Mouse (Mus musculus): ENCODE data around the gene Sec14l1. TPM values are rescaled to one million over a fixed set of nuclear protein-coding genes. Genes with fewer than 3 reads are reported as not detected.

The Sec14l1 gene
- polyA plus RNA-seq, 1 experiment from 2014 or later: 36.5 TPM

GRCm38 (mm10) chr11:117093900-117094552 lies 20.9 kb upstream of the Sec14l1 start:
- Histone ChIP-seq H3K27ac (ENCODE audit: low read depth, low read length) (no peak overlapping the region), H3K36me3 (ENCODE audit: control insufficient read depth, insufficient read depth, low read length) (no peaks in the 10 kb centered on the region)
- ATAC-seq (ENCODE audit: low FRiP score, low TSS enrichment): no peak

DNA sequence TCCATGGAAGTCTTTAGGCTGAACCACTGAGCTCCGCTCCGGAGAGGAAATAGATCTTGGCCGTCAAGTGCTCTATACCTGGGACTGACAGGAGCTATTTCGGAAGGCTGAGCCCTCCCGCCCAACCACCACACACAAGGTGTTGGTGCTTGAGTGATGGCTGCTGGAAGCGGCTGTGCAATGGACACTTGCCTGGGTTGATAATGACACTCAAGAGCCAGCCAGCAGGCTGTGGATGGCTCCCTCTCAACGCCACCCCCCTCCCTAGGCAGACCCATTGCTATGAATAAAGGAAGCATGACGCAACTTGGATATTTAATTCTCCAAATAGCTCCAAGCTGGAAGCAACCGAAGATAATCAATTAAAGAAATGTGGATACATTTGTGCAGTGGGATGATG lies 20.3 kb upstream of the Sec14l1 start:
- 90% methylated on average over 9 of the region's 9 CpGs for WGBS

More at GRCm38 (mm10) chr11:117093900-117094552, 20.9 kb upstream of the Sec14l1 start:
- WGBS: 70% methylated on average over 5 of the region's 5 CpGs
- Histone ChIP-seq H3K9me3 (ENCODE audit: control insufficient read depth, low read length) (no peaks in the 10 kb centered on the region), H3K4me1 (ENCODE audit: control insufficient read depth, insufficient read depth, low read length) (peaks cover 34% of the 10 kb centered on the region), H3K4me3 (ENCODE audit: low read length) (no peak overlapping the region), H3K9ac (ENCODE audit: low read depth, low read length) (no peak overlapping the region), H3K4me2 (replicated peaks; ENCODE audit: low read depth, low read length) (no peak overlapping the region), H3K27me3 (ENCODE audit: control insufficient read depth, insufficient read depth, low read length) (no peaks in the 10 kb centered on the region)

GRCm38 (mm10) chr11:117097021-117097420 lies 17.9 kb upstream of the Sec14l1 start:
- no peak overlapping the region; the same call in 1 of the 2 replicates for H3K27ac ChIP-seq (ENCODE audit: low read depth, low read length)

More for the DNA sequence above, 20.3 kb upstream of the Sec14l1 start:
- H3K9ac ChIP-seq (ENCODE audit: low read depth, low read length): no peak overlapping the region
- H3K27me3 ChIP-seq (ENCODE audit: control insufficient read depth, insufficient read depth, low read length): no peaks in the 10 kb centered on the region
- H3K36me3 ChIP-seq (ENCODE audit: control insufficient read depth, insufficient read depth, low read length): no peaks in the 10 kb centered on the region
- H3K4me3 ChIP-seq (ENCODE audit: low read length): no peak overlapping the region
- ATAC-seq (ENCODE audit: low FRiP score, low TSS enrichment): no peak
- H3K4me2 ChIP-seq (replicated peaks; ENCODE audit: low read depth, low read length): no peak overlapping the region
- H3K27ac ChIP-seq (ENCODE audit: low read depth, low read length): no peak overlapping the region
- H3K9me3 ChIP-seq (ENCODE audit: control insufficient read depth, low read length): no peaks in the 10 kb centered on the region
- H3K4me1 ChIP-seq (ENCODE audit: control insufficient read depth, insufficient read depth, low read length): peaks cover 34% of the 10 kb centered on the region

DNA sequence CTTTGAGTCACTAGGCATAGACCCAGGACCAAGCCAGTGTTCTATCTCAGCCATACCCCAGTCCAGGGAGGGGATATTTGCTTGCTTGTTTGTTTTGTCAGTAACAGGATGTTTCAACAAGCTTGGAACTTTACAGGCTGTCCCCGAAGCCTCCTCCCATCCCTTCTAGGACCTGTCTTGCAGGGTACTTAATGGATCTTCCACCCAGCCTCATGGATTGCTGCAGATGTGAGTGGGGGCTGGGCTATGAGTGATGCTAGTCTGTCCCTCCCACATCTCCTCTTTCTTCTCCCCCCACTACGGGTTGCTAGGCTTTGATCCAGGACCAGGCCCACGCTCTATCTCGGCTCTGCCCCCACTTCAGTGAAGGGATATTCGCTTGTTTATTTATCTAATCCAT lies 16.8 kb upstream of the Sec14l1 start:
- Histone ChIP-seq H3K4me1 (ENCODE audit: control insufficient read depth, insufficient read depth, low read length) (peaks cover 21% of the 10 kb centered on the region), H3K27ac (ENCODE audit: low read depth, low read length) (peak overlapping the region; percentile 0; the same call in 1 of the 2 replicates), H3K4me2 (replicated peaks; ENCODE audit: low read depth, low read length) (no peak overlapping the region), H3K9ac (ENCODE audit: low read depth, low read length) (no peak overlapping the region), H3K9me3 (ENCODE audit: control insufficient read depth, low read length) (no peaks in the 10 kb centered on the region), H3K36me3 (ENCODE audit: control insufficient read depth, insufficient read depth, low read length) (no peaks in the 10 kb centered on the region), H3K4me3 (ENCODE audit: low read length) (no peak overlapping the region), H3K27me3 (ENCODE audit: control insufficient read depth, insufficient read depth, low read length) (no peaks in the 10 kb centered on the region)
- ATAC-seq (ENCODE audit: low FRiP score, low TSS enrichment): peak; percentile 39; the same call in 1 of the 2 replicates
- WGBS: 16% methylated on average over 5 of the region's 5 CpGs

More at GRCm38 (mm10) chr11:117097021-117097420, 17.9 kb upstream of the Sec14l1 start:
- Histone ChIP-seq H3K27me3 (ENCODE audit: control insufficient read depth, insufficient read depth, low read length) (no peaks in the 10 kb centered on the region), H3K4me2 (replicated peaks; ENCODE audit: low read depth, low read length) (no peak overlapping the region), H3K9me3 (ENCODE audit: control insufficient read depth, low read length) (no peaks in the 10 kb centered on the region), H3K4me1 (ENCODE audit: control insufficient read depth, insufficient read depth, low read length) (peaks cover 33% of the 10 kb centered on the region), H3K9ac (ENCODE audit: low read depth, low read length) (no peak overlapping the region), H3K36me3 (ENCODE audit: control insufficient read depth, insufficient read depth, low read length) (no peaks in the 10 kb centered on the region), H3K4me3 (ENCODE audit: low read length) (no peak overlapping the region)
- ATAC-seq (ENCODE audit: low FRiP score, low TSS enrichment): no peak
- 67% methylated on average over 9 of the region's 9 CpGs for WGBS

GRCm38 (mm10) chr11:117098784-117099183 lies 16.2 kb upstream of the Sec14l1 start:
- Histone ChIP-seq H3K4me3 (ENCODE audit: low read length) (no peak overlapping the region), H3K9ac (ENCODE audit: low read depth, low read length) (no peak overlapping the region), H3K36me3 (ENCODE audit: control insufficient read depth, insufficient read depth, low read length) (no peaks in the 10 kb centered on the region), H3K27ac (ENCODE audit: low read depth, low read length) (0 out of 2 replicates have a peak overlapping the region, but pooled peaks have one; percentile 0), H3K4me2 (replicated peaks; ENCODE audit: low read depth, low read length) (no peak overlapping the region), H3K4me1 (ENCODE audit: control insufficient read depth, insufficient read depth, low read length) (peaks cover 21% of the 10 kb centered on the region), H3K9me3 (ENCODE audit: control insufficient read depth, low read length) (no peaks in the 10 kb centered on the region), H3K27me3 (ENCODE audit: control insufficient read depth, insufficient read depth, low read length) (no peaks in the 10 kb centered on the region)
- ATAC-seq (ENCODE audit: low FRiP score, low TSS enrichment): no peak
- 64% methylated on average over 3 of the region's 3 CpGs for WGBS

DNA sequence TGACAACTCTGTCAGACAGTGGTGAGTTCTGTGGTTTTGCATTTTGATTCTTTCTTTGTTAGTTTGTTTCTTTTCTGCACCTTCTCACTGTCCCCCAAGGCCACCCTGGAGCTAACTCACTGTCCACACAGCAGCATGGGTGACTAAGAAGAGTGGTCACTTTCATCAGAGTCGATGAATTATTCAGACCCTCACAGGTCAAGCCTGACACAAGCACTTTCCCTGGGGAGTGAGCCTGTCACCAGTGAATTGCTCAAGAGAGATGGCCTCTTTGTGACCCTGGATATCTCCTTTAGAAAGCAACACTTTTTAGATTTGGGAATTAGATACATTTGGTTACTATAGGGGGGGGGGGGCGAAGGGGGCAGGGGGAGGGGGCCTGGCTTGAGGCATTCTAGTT lies 15.6 kb upstream of the Sec14l1 start:
- no peak overlapping the region for H3K4me3 ChIP-seq (ENCODE audit: low read length)
- no peak for ATAC-seq (ENCODE audit: low FRiP score, low TSS enrichment)
- no peaks in the 10 kb centered on the region for H3K36me3 ChIP-seq (ENCODE audit: control insufficient read depth, insufficient read depth, low read length)
- H3K4me2 ChIP-seq (replicated peaks; ENCODE audit: low read depth, low read length): no peak overlapping the region
- peaks cover 21% of the 10 kb centered on the region for H3K4me1 ChIP-seq (ENCODE audit: control insufficient read depth, insufficient read depth, low read length)
- H3K9me3 ChIP-seq (ENCODE audit: control insufficient read depth, low read length): no peaks in the 10 kb centered on the region
- H3K9ac ChIP-seq (ENCODE audit: low read depth, low read length): no peak overlapping the region
- WGBS: 65% methylated on average over 2 of the region's 2 CpGs
- H3K27me3 ChIP-seq (ENCODE audit: control insufficient read depth, insufficient read depth, low read length): no peaks in the 10 kb centered on the region
- H3K27ac ChIP-seq (ENCODE audit: low read depth, low read length): no peak overlapping the region

GRCm38 (mm10) chr11:117101351-117101921 lies 13.5 kb upstream of the Sec14l1 start:
- H3K27ac ChIP-seq (ENCODE audit: low read depth, low read length): peak overlapping the region; percentile 55; the same call in 1 of the 2 replicates
- WGBS: 66% methylated on average over 8 of the region's 8 CpGs
- no peak for ATAC-seq (ENCODE audit: low FRiP score, low TSS enrichment)

GRCm38 (mm10) chr11:117101925-117102717 lies 12.8 kb upstream of the Sec14l1 start:
- no peak overlapping the region for H3K4me2 ChIP-seq (replicated peaks; ENCODE audit: low read depth, low read length)
- H3K9ac ChIP-seq (ENCODE audit: low read depth, low read length): no peak overlapping the region
- no peaks in the 10 kb centered on the region for H3K9me3 ChIP-seq (ENCODE audit: control insufficient read depth, low read length)
- 72% methylated on average over 14 of the region's 14 CpGs for WGBS
- ATAC-seq (ENCODE audit: low FRiP score, low TSS enrichment): no peak
- peak overlapping the region; percentile 55; the same call in 1 of the 2 replicates for H3K27ac ChIP-seq (ENCODE audit: low read depth, low read length)
- H3K27me3 ChIP-seq (ENCODE audit: control insufficient read depth, insufficient read depth, low read length): no peaks in the 10 kb centered on the region
- peaks cover 20% of the 10 kb centered on the region for H3K4me1 ChIP-seq (ENCODE audit: control insufficient read depth, insufficient read depth, low read length)
- no peaks in the 10 kb centered on the region for H3K36me3 ChIP-seq (ENCODE audit: control insufficient read depth, insufficient read depth, low read length)
- no peak overlapping the region for H3K4me3 ChIP-seq (ENCODE audit: low read length)

More at GRCm38 (mm10) chr11:117101351-117101921, 13.5 kb upstream of the Sec14l1 start:
- Histone ChIP-seq H3K9ac (ENCODE audit: low read depth, low read length) (no peak overlapping the region), H3K4me3 (ENCODE audit: low read length) (no peak overlapping the region), H3K4me2 (replicated peaks; ENCODE audit: low read depth, low read length) (no peak overlapping the region), H3K4me1 (ENCODE audit: control insufficient read depth, insufficient read depth, low read length) (peaks cover 21% of the 10 kb centered on the region), H3K27me3 (ENCODE audit: control insufficient read depth, insufficient read depth, low read length) (no peaks in the 10 kb centered on the region), H3K36me3 (ENCODE audit: control insufficient read depth, insufficient read depth, low read length) (no peaks in the 10 kb centered on the region), H3K9me3 (ENCODE audit: control insufficient read depth, low read length) (no peaks in the 10 kb centered on the region)

Measured in kidney, embryonic 14.5 days (tissue).